In genomic region chr3:51159322-51159721, GRCm38 (mm10) we compare ENCODE assay signal across 19 mouse cellular contexts.
DNase-seq lines count a peak whose midpoint lies in the region; ATAC-seq and TF ChIP-seq lines count a peak whose summit lies in the region.
"Had no signal": no experiment of that assay in that cellular context is flagged by ENCODE, and none has a peak within 500 bp of the region (broad histone marks: within the 10 kb centered on the region; RNA-seq: fewer than 3 reads in every experiment).

No protein-coding gene starts in this region.

- H3K27me3 ChIP-seq in hindbrain, embryonic 13.5 days = 0 out of 2 replicates have a peak, but pooled peaks cover 2% of the 10 kb centered on the region
- H3K27me3 ChIP-seq in hindbrain, embryonic 11.5 days (ENCODE audit: control insufficient read depth, insufficient read depth, low read length) = no peaks in the 10 kb centered on the region
- no peaks in the 10 kb centered on the region for H3K27me3 ChIP-seq in midbrain, embryonic 15.5 days (replicated peaks)
- H3K27me3 ChIP-seq: embryonic facial prominence, embryonic 12.5 days; forebrain, embryonic 15.5 days had no signal

- no peaks in the 10 kb centered on the region for H3K9me3 ChIP-seq in hindbrain, embryonic 13.5 days
- no peaks in the 10 kb centered on the region for H3K9me3 ChIP-seq in hindbrain, embryonic 11.5 days (ENCODE audit: control insufficient read depth, low read length)
- no peaks in the 10 kb centered on the region for H3K9me3 ChIP-seq in midbrain, embryonic 15.5 days
- H3K9me3 ChIP-seq: embryonic facial prominence, embryonic 12.5 days; forebrain, embryonic 15.5 days had no signal

- no peak overlapping the region for H3K4me3 ChIP-seq in hindbrain, embryonic 13.5 days
- H3K4me3 ChIP-seq in hindbrain, embryonic 11.5 days (ENCODE audit: low read depth, low read length) = no peak overlapping the region
- H3K4me3 ChIP-seq in midbrain, embryonic 15.5 days = no peak overlapping the region
- H3K4me3 ChIP-seq: embryonic facial prominence, embryonic 12.5 days; forebrain, embryonic 15.5 days had no signal

- 29% methylated on average over 4 of the region's 4 CpGs for WGBS in hindbrain, embryonic 13.5 days
- WGBS in hindbrain, embryonic 11.5 days = 32% methylated on average over 4 of the region's 4 CpGs
- WGBS in midbrain, embryonic 15.5 days = 23% methylated on average over 4 of the region's 4 CpGs

- peaks cover 31% of the 10 kb centered on the region for H3K4me1 ChIP-seq in hindbrain, embryonic 13.5 days (replicated peaks)
- peaks cover 6% of the 10 kb centered on the region; the same call in 1 of the 2 replicates for H3K4me1 ChIP-seq in hindbrain, embryonic 11.5 days (replicated peaks; ENCODE audit: control insufficient read depth, insufficient read depth, low read length)
- H3K4me1 ChIP-seq in midbrain, embryonic 15.5 days = peaks cover 18% of the 10 kb centered on the region

- no peak for ATAC-seq in hindbrain, embryonic 13.5 days (ENCODE audit: low FRiP score)
- ATAC-seq in hindbrain, embryonic 11.5 days (ENCODE audit: low FRiP score) = no peak; the same call in 1 of the 2 replicates
- no peak for ATAC-seq in midbrain, embryonic 15.5 days (replicated peaks)
- ATAC-seq: forebrain, embryonic 15.5 days; hindbrain, embryonic 16.5 days; inflammation-experienced regulatory T-cells, adult 6 months had no signal

- DNase-seq in hindbrain, embryonic 11.5 days (ENCODE audit: low spot score) = no peak
- peak; percentile 36 for DNase-seq in Muller cell, postnatal 12 days (ENCODE audit: inconsistent ontology term)
- peak; percentile 38 for DNase-seq in brain, embryonic 14.5 days (ENCODE audit: low read depth)
- no peak for DNase-seq in ovary, postnatal 10 days (ENCODE audit: low spot score)
- DNase-seq in urinary bladder, postnatal 36 days (ENCODE audit: low spot score in 2 of 2) = no peak
- DNase-seq: adrenal gland, adult 8-10 months; adrenal gland, postnatal 36 days; cerebellum, adult 11-12 months; cerebellum, adult 9-10 months; gastrocnemius, postnatal 36 days; heart, adult 11 months; heart, postnatal 10 days; heart, postnatal 4 days had no signal

- H3K27ac ChIP-seq in hindbrain, embryonic 13.5 days = peak overlapping the region; percentile 66
- no peak overlapping the region for H3K27ac ChIP-seq in hindbrain, embryonic 11.5 days (ENCODE audit: low read depth, low read length)
- H3K27ac ChIP-seq in midbrain, embryonic 15.5 days = 0 out of 2 replicates have a peak overlapping the region, but pooled peaks have one; percentile 11
- H3K27ac ChIP-seq: embryonic facial prominence, embryonic 12.5 days; forebrain, embryonic 15.5 days had no signal

- H3K4me2 ChIP-seq in hindbrain, embryonic 13.5 days = no peak overlapping the region
- no peak overlapping the region for H3K4me2 ChIP-seq in hindbrain, embryonic 11.5 days (replicated peaks; ENCODE audit: low read depth, low read length)
- no peak overlapping the region for H3K4me2 ChIP-seq in midbrain, embryonic 15.5 days
- H3K4me2 ChIP-seq: embryonic facial prominence, embryonic 12.5 days; forebrain, embryonic 15.5 days had no signal

- no peaks in the 10 kb centered on the region for H3K36me3 ChIP-seq in hindbrain, embryonic 13.5 days
- no peaks in the 10 kb centered on the region for H3K36me3 ChIP-seq in hindbrain, embryonic 11.5 days (ENCODE audit: control insufficient read depth, insufficient read depth, low read length)
- H3K36me3 ChIP-seq in midbrain, embryonic 15.5 days (replicated peaks) = no peaks in the 10 kb centered on the region
- H3K36me3 ChIP-seq: embryonic facial prominence, embryonic 12.5 days; forebrain, embryonic 15.5 days had no signal

- no peak for TF ChIP-seq CTCF in brain, embryonic 14.5 days (IDR thresholded peaks at IDR 0.05; ENCODE audit: borderline replicate concordance, extremely low read depth, insufficient read depth, insufficient read length)

- no peak overlapping the region for H3K9ac ChIP-seq in hindbrain, embryonic 13.5 days
- H3K9ac ChIP-seq in hindbrain, embryonic 11.5 days (ENCODE audit: low read depth, low read length) = no peak overlapping the region
- H3K9ac ChIP-seq in midbrain, embryonic 15.5 days = no peak overlapping the region
- H3K9ac ChIP-seq: embryonic facial prominence, embryonic 12.5 days; forebrain, embryonic 15.5 days had no signal

- TF ChIP-seq POLR2A in brain, embryonic 14.5 days (IDR thresholded peaks at IDR 0.05; ENCODE audit: borderline replicate concordance, extremely low read depth, insufficient read depth, insufficient read length, poor library complexity, severe bottlenecking) = no peak

Comparison
In these comparisons a context has a peak if more than half of its experiments do, and no peak if none do; other contexts are left out.
1. DNase-seq: peak in Muller cell, postnatal 12 days (single experiment) and brain, embryonic 14.5 days (single experiment); none in hindbrain, embryonic 11.5 days (single experiment), ovary, postnatal 10 days (single experiment) and urinary bladder, postnatal 36 days (0 of 2).